ENCODE assay signal across 23 mouse cellular contexts in the genomic region with DNA sequence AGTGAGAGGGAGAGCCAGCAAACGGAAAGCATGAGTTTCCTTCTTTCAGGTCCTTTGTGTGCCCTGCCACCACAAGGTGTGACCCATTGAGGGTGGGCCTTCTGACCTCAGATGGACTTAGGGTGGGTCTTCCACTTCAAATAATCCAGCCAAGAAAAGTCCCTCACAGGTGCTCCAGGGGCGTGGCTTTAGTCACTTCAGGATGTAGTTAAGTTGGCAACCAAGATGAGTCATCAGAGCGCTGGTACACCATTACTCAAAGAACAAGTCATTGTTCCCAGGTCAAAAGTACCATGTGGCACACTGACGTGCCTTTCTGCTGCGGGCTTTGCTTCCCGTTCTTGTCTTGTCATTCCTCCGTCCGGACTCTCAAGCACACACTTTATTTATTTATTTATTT. TPM values are rescaled to one million over a fixed set of nuclear protein-coding genes. Genes with fewer than 3 reads are reported as not detected.
DNase-seq lines count a peak whose midpoint lies in the region; TF ChIP-seq lines count a peak whose summit lies in the region.
"Had no signal": no experiment of that assay in that cellular context is flagged by ENCODE, and none has a peak within 500 bp of the region (broad histone marks: within the 10 kb centered on the region; RNA-seq: fewer than 3 reads in every experiment).

No protein-coding gene starts in this region.

- no peak for TF ChIP-seq CTCF in CH12.LX (conservative IDR thresholded peaks at IDR 0.05 in 1 of 2, IDR thresholded peaks at IDR 0.05 in 1 of 2; ENCODE audit: low read depth in 2 of 2, low read length in 2 of 2)
- TF ChIP-seq CTCF in small intestine, adult 2 months (IDR thresholded peaks at IDR 0.05; ENCODE audit: extremely low read depth, insufficient read length, insufficient replicate concordance, low read depth, low read length) = no peak

- DNase-seq in lung, postnatal 25 days (ENCODE audit: low spot score) = peak; percentile 26
- no peak for DNase-seq in lung, postnatal 4 days
- DNase-seq in CH12.LX (ENCODE audit: extremely low read depth) = no peak
- no peak for DNase-seq in heart, adult 18-20 months
- no peak for DNase-seq in spleen, postnatal 10 days (ENCODE audit: low spot score in 2 of 2)
- DNase-seq: adrenal gland, postnatal 10 days; adrenal gland, postnatal 36 days; cerebellum, adult 18-20 months; cerebellum, adult 9-10 months; cerebellum, postnatal 25 days; embryo, embryonic 11 days; gastrocnemius, postnatal 10 days; gastrocnemius, postnatal 36 days had no signal

- no peak for TF ChIP-seq POLR2A in CH12.LX (IDR thresholded peaks at IDR 0.05; ENCODE audit: low read depth, low read length)
- TF ChIP-seq POLR2A in small intestine, adult 2 months (IDR thresholded peaks at IDR 0.05; ENCODE audit: low read depth, low read length) = no peak

- no peaks in the 10 kb centered on the region for H3K27me3 ChIP-seq in CH12.LX (replicated peaks)
- H3K27me3 ChIP-seq in small intestine, adult 2 months (ENCODE audit: control insufficient read depth, insufficient read depth, low read length) = no peaks in the 10 kb centered on the region
- H3K27me3 ChIP-seq: embryonic facial prominence, embryonic 13.5 days; forebrain, embryonic 12.5 days; forebrain, embryonic 15.5 days; hindbrain, embryonic 12.5 days; hindbrain, embryonic 15.5 days; Patski had no signal

- H3K79me2 ChIP-seq in CH12.LX (replicated peaks; ENCODE audit: control insufficient read depth, extremely low read depth, insufficient read depth, poor library complexity, severe bottlenecking) = no peaks in the 10 kb centered on the region

- WGBS in small intestine, adult 2 months = 31% methylated on average over 8 of the region's 8 CpGs

- peaks cover 3% of the 10 kb centered on the region for H3K9me3 ChIP-seq in CH12.LX (replicated peaks; ENCODE audit: low read length)
- H3K9me3 ChIP-seq: embryonic facial prominence, embryonic 13.5 days; forebrain, embryonic 12.5 days; forebrain, embryonic 15.5 days; hindbrain, embryonic 12.5 days; hindbrain, embryonic 15.5 days had no signal

- no peak overlapping the region for H3K4me3 ChIP-seq in CH12.LX (replicated peaks in 1 of 3; ENCODE audit: low read depth in 2 of 3, low read length in 2 of 3, poor library complexity in 1 of 3)
- no peak overlapping the region for H3K4me3 ChIP-seq in small intestine, adult 2 months (ENCODE audit: low read depth, low read length)
- H3K4me3 ChIP-seq: embryonic facial prominence, embryonic 10.5 days; embryonic facial prominence, embryonic 13.5 days; erythroblast, embryonic 14.5 days; forebrain, embryonic 12.5 days; forebrain, embryonic 15.5 days; hindbrain, embryonic 12.5 days; hindbrain, embryonic 15.5 days had no signal

- no peak overlapping the region for H3K27ac ChIP-seq in CH12.LX (ENCODE audit: insufficient read depth, low read depth)
- peak overlapping the region; percentile 38; the same call in 1 of the 2 replicates for H3K27ac ChIP-seq in small intestine, adult 2 months (ENCODE audit: insufficient read depth, low read depth, low read length)
- H3K27ac ChIP-seq: embryonic facial prominence, embryonic 10.5 days; embryonic facial prominence, embryonic 13.5 days; forebrain, embryonic 12.5 days; forebrain, embryonic 15.5 days; hindbrain, embryonic 12.5 days; hindbrain, embryonic 15.5 days had no signal

- no peak for TF ChIP-seq EP300 in CH12.LX (IDR thresholded peaks at IDR 0.05; ENCODE audit: low read length)

- H3K4me2 ChIP-seq in CH12.LX (ENCODE audit: insufficient read depth, low read depth, poor library complexity, severe bottlenecking) = no peak overlapping the region
- H3K4me2 ChIP-seq: embryonic facial prominence, embryonic 13.5 days; forebrain, embryonic 12.5 days; forebrain, embryonic 15.5 days; heart, embryonic 11.5 days; hindbrain, embryonic 12.5 days; hindbrain, embryonic 15.5 days had no signal

- no peak for TF ChIP-seq RAD21 in CH12.LX (IDR thresholded peaks at IDR 0.05; ENCODE audit: low read depth, low read length)

- H3K4me1 ChIP-seq in CH12.LX (ENCODE audit: control insufficient read depth in 1 of 2, insufficient read depth in 2 of 2) = peaks cover 0 to 4% of the 10 kb centered on the region in 2 experiments; a peak in 1 of 4 replicates
- no peaks in the 10 kb centered on the region for H3K4me1 ChIP-seq in small intestine, adult 2 months (ENCODE audit: control insufficient read depth, insufficient read depth, insufficient read length, low read length)
- H3K4me1 ChIP-seq: embryonic facial prominence, embryonic 10.5 days; embryonic facial prominence, embryonic 13.5 days; forebrain, embryonic 12.5 days; hindbrain, embryonic 12.5 days; hindbrain, embryonic 15.5 days had no signal

- dilution Hi-C loops in CH12.LX (cut with MboI; ENCODE audit: extremely low pct_ligation_motif_present, extremely low pct_unique_long_range_greater_than_20kb, low sequenced_read_pairs) = no loop called here

- no peak overlapping the region for H3K9ac ChIP-seq in CH12.LX (ENCODE audit: insufficient read depth, low read depth)
- H3K9ac ChIP-seq: embryonic facial prominence, embryonic 13.5 days; forebrain, embryonic 12.5 days; forebrain, embryonic 15.5 days; hindbrain, embryonic 12.5 days; hindbrain, embryonic 15.5 days had no signal

- in situ Hi-C loops in CH12.LX (cut with MboI; ENCODE audit: low pct_ligation_motif_present, low pct_unique_long_range_greater_than_20kb, low sequenced_read_pairs) = no loop called here

- H3K36me3 ChIP-seq in CH12.LX (replicated peaks in 1 of 2; ENCODE audit: control insufficient read depth in 1 of 2, insufficient read depth in 1 of 2, low read length in 1 of 2) = peaks cover 0 to 3% of the 10 kb centered on the region in 2 experiments
- 0 out of 2 replicates have a peak, but pooled peaks cover 1% of the 10 kb centered on the region for H3K36me3 ChIP-seq in small intestine, adult 2 months (ENCODE audit: control insufficient read depth, insufficient read depth, low read length)
- H3K36me3 ChIP-seq: forebrain, embryonic 12.5 days; forebrain, embryonic 15.5 days; hindbrain, embryonic 15.5 days had no signal

TF ChIP-seq in CH12.LX, 34 proteins besides CTCF, POLR2A, EP300 and RAD21:
- TF ChIP-seq JUN (IDR thresholded peaks at IDR 0.05; ENCODE audit: insufficient read depth, low read depth, low read length) (peak; percentile 17; the same call in 1 of the 2 replicates), TCF12 (IDR thresholded peaks at IDR 0.05; ENCODE audit: low read depth, low read length) (no peak), ZKSCAN1 (IDR thresholded peaks at IDR 0.05; ENCODE audit: borderline replicate concordance, low read depth, low read length) (no peak), MEF2A (IDR thresholded peaks at IDR 0.05; ENCODE audit: borderline replicate concordance, low read depth, low read length) (no peak), MAX (IDR thresholded peaks at IDR 0.05; ENCODE audit: low read length) (no peak), IRF4 (IDR thresholded peaks at IDR 0.05; ENCODE audit: low read depth, low read length) (no peak), CHD1 (IDR thresholded peaks at IDR 0.05; ENCODE audit: low read depth, low read length) (no peak)

RNA-seq across cellular contexts. Expression of a gene that starts 16.4 kb away (rescaled TPM):
- total RNA-seq in CH12.LX (2012; rRNA removed) (1.5 and 1.9 TPM in 2 replicates), CH12.LX (2014; rRNA removed) (1.9 and 2.1 TPM in 2 replicates)
- 1.7 and 1.9 TPM in 2 replicates for polyA plus RNA-seq in CH12.LX (2012; ENCODE audit: insufficient read length, low read depth)
- polyA plus RNA-seq in small intestine, adult 2 months (2012; rRNA removed) = 3.8 and 9.0 TPM in 2 replicates
- 10 to 100 TPM; 12.9 to 15.9 TPM for total RNA-seq in heart, adult 18-20 months (2021)

Comparison
In these comparisons a context has a peak if more than half of its experiments do, and no peak if none do; other contexts are left out.
1. RNA of a gene that starts 16.4 kb away (total RNA-seq): 12.9 to 15.9 TPM in heart, adult 18-20 months; 1.5 to 2.1 TPM in CH12.LX; every median in the first group is over 4 times any median in the second.